7 mouse cellular contexts compared by ENCODE assay signal in the genomic region with DNA sequence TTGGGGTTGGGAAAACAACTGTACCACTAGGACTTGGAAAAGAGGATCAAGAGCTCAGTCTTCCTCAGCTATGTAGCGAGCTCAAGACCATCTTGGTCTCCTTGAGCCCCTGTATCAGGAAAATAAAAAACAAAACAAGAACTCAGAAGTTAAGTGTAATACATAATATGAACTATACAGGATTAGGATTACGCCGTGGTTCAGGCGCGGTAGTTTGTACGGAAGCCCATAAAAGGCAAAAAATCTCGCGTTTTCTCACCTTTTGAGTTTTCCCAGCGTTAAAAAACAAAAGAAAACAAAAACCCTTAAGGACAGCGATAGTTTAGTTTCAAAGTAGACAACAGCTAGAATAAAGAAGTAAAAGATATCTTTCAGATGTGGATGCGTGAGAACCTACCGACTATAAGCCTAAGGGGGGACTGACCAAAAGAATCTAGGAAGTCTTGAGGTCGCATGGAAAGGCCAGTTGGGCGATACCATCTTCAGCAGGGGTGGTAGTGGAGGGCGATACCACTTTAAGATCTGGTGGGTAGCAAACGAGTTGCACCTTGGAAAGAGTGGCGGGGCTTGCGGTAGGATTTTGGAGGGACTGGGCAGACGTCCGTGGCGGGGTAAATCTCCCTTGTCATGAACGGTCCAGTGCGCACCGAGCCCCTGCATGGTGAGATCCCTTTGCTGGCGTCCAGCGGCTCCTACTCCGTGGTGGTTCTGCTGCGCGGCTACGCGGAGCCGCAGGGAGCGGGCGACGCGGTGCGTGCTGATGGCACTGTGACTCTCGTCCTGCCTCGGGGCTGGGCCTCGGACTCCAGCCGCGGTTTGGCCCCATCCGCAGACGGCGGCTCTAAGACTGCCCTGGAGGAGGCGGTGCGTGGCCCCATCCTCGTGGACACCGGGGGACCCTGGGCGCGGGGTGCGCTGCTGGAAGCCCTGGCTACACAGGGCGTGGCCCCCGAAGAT. TPM values are rescaled to one million over a fixed set of nuclear protein-coding genes. Genes with fewer than 3 reads are reported as not detected.
DNase-seq lines count a peak whose midpoint lies in the region; ATAC-seq and TF ChIP-seq lines count a peak whose summit lies in the region.

TSS of gene Mblac1 (plus strand) at position 544 of the 957 bp plus-strand sequence.

- TF ChIP-seq CTCF in spleen, adult 2 months (IDR thresholded peaks at IDR 0.05; ENCODE audit: extremely low read depth, insufficient read depth, insufficient read length, insufficient replicate concordance): no peak

- H3K9ac ChIP-seq in limb, embryonic 12.5 days (replicated peaks): peak within 1 kb of the TSS; percentile 88
- H3K9ac ChIP-seq in midbrain, embryonic 15.5 days: peak within 1 kb of the TSS; percentile 86

- peak within 1 kb of the TSS; percentile 78 for H3K27ac ChIP-seq in limb, embryonic 12.5 days
- H3K27ac ChIP-seq in midbrain, embryonic 15.5 days: peak within 1 kb of the TSS; percentile 92
- H3K27ac ChIP-seq in spleen, adult 2 months (ENCODE audit: insufficient read depth, low read length): peak within 1 kb of the TSS; percentile 86

- peak; percentile 71 for ATAC-seq in granulocyte monocyte progenitor cell, adult 5-6 weeks (replicated peaks; ENCODE audit: poor library complexity, severe bottlenecking)
- peak; percentile 54 for ATAC-seq in limb, embryonic 12.5 days (ENCODE audit: insufficient number of reproducible peaks, insufficient read depth, low FRiP score, low TSS enrichment, low read depth)
- peak; percentile 87 for ATAC-seq in midbrain, embryonic 15.5 days (replicated peaks)

- peak within 1 kb of the TSS; percentile 90 for H3K4me2 ChIP-seq in limb, embryonic 12.5 days
- H3K4me2 ChIP-seq in midbrain, embryonic 15.5 days: peak within 1 kb of the TSS; percentile 66

- H3K36me3 ChIP-seq in limb, embryonic 12.5 days: peaks cover 45% of the 10 kb centered on the region
- H3K36me3 ChIP-seq in midbrain, embryonic 15.5 days (replicated peaks): peaks cover 12% of the 10 kb centered on the region
- H3K36me3 ChIP-seq in spleen, adult 2 months (ENCODE audit: control insufficient read depth, insufficient read depth, low read length): no peaks in the 10 kb centered on the region

- no peaks in the 10 kb centered on the region for H3K9me3 ChIP-seq in limb, embryonic 12.5 days
- H3K9me3 ChIP-seq in midbrain, embryonic 15.5 days: no peaks in the 10 kb centered on the region

- peaks cover 4% of the 10 kb centered on the region; the same call in 1 of the 2 replicates for H3K4me1 ChIP-seq in limb, embryonic 12.5 days (replicated peaks)
- H3K4me1 ChIP-seq in midbrain, embryonic 15.5 days: peaks cover 21% of the 10 kb centered on the region
- peaks cover 5% of the 10 kb centered on the region; the same call in 1 of the 2 replicates for H3K4me1 ChIP-seq in spleen, adult 2 months (ENCODE audit: control insufficient read depth, insufficient read depth, insufficient read length)

- peak; percentile 89 for DNase-seq in adrenal gland, postnatal 10 days
- peak; percentile 92 for DNase-seq in embryo, embryonic 9.5 days (ENCODE audit: extremely low spot score)
- DNase-seq in kidney, adult 11 months: peak; percentile 86
- DNase-seq in spleen, adult 2 months (ENCODE audit: low read depth in 1 of 2, low spot score in 2 of 2): peak; percentile 64 to 71

- 9% methylated on average over 54 of the region's 54 CpGs for WGBS in limb, embryonic 12.5 days
- 6% methylated on average over 54 of the region's 54 CpGs for WGBS in midbrain, embryonic 15.5 days
- 3% methylated on average over 54 of the region's 54 CpGs for WGBS in spleen, adult 2 months

- TF ChIP-seq POLR2A in spleen, adult 2 months (IDR thresholded peaks at IDR 0.05; ENCODE audit: low read depth, low read length): peak; percentile 4; the same call in 1 of the 2 replicates

- no peaks in the 10 kb centered on the region for H3K27me3 ChIP-seq in limb, embryonic 12.5 days
- H3K27me3 ChIP-seq in midbrain, embryonic 15.5 days (replicated peaks): no peaks in the 10 kb centered on the region
- H3K27me3 ChIP-seq in spleen, adult 2 months (ENCODE audit: control insufficient read depth, insufficient read depth, low read length): no peaks in the 10 kb centered on the region

- peak within 1 kb of the TSS; percentile 72 for H3K4me3 ChIP-seq in limb, embryonic 12.5 days (replicated peaks)
- peak within 1 kb of the TSS; percentile 73 for H3K4me3 ChIP-seq in midbrain, embryonic 15.5 days
- H3K4me3 ChIP-seq in spleen, adult 2 months (ENCODE audit: extremely low read depth, insufficient read depth, insufficient read length): peak within 1 kb of the TSS; percentile 93

RNA-seq across cellular contexts. Expression of gene Mblac1, which starts in this region (rescaled TPM):
- 1 to 10 TPM; 8.1 to 9.4 TPM for total RNA-seq in adrenal gland, postnatal 10 days (2021)
- 7.8 and 10.6 TPM in 2 replicates for total RNA-seq in granulocyte monocyte progenitor cell, adult 5-6 weeks (2014; fragmentation: Nextera tagmentation)
- 8.8 and 12.4 TPM in 2 replicates for total RNA-seq in granulocyte monocyte progenitor cell, adult 5-6 weeks (2017)
- polyA plus RNA-seq in limb, embryonic 12.5 days (2016; fragmentation: Nextera tagmentation; extraction: Ambion mirVana): 9.7 and 12.2 TPM in 2 replicates
- 15.1 and 18.5 TPM in 2 replicates for polyA plus RNA-seq in midbrain, embryonic 15.5 days (2015; fragmentation: Nextera tagmentation; extraction: Ambion mirVana)
- 2.6 and 4.0 TPM in 2 replicates for polyA plus RNA-seq in spleen, adult 2 months (2012; rRNA removed)

Comparison
In these comparisons a context has a peak if more than half of its experiments do, and no peak if none do; other contexts are left out.
1. Peak in every context shown above with its lines: DNase-seq, ATAC-seq, H3K4me3 ChIP-seq and H3K27ac ChIP-seq.